Mouse (Mus musculus): ENCODE results near the gene Hist1h3e.
A peak's percentile ranks its signal among the peaks of the same experiment; 100 is the strongest.
"Not testable (repeated sequence)": the region's sequence is repeated elsewhere in the genome, so short reads cannot be mapped to it uniquely, and the experiment has no call there.

Hist1h3e gene

GRCm38 (mm10) chr13:23561883-23562659 is at the start of gene Hist1h3e:
Hist1h3e (minus strand) TSS chr13:23562369.
- DNase-seq = peak; percentile 95 to 96

GRCm38 (mm10) chr13:23611638-23612037 is 49.5 kb upstream of the Hist1h3e start:
- no peak for DNase-seq

DNA sequence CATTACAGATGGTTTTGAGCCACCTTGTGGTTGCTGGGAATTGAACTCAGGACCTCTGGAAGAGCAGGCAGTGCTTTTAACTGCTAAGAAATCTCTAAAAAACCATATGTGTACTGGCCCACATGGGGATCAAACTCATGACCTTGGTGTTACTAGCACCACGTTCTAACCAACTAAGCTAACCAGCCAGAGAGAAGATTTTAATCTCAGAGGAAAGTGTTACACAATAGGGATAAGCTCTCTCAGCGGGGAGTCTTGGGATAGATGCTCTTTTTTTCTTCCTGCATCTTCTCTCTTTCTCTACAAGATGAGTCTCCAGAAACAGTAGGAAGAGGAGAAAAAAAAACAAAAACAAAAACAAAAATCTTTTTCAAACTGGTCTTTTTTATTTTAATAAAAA is 48.2 kb upstream of the Hist1h3e start:
- no peak for DNase-seq

DNA sequence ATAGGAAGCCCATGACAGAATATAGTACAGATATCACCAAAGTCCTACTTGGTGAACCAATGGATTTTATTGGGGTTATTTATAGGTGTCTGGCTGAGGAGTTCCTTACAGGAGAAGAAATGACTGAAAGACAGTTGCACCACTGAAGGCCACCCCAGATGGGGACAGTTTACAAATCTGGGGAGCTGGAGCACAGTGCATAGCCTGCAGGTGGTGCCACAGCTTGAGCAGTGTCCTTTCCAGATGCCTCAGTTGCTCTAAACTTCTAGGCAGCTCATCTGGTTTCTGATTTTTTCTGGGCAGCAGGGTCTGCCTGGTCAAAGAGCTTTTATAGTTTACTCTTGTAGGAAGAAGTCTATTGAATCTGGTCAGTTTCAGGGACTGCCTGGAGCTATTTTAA is 47.7 kb upstream of the Hist1h3e start:
- DNase-seq = no peak

DNA sequence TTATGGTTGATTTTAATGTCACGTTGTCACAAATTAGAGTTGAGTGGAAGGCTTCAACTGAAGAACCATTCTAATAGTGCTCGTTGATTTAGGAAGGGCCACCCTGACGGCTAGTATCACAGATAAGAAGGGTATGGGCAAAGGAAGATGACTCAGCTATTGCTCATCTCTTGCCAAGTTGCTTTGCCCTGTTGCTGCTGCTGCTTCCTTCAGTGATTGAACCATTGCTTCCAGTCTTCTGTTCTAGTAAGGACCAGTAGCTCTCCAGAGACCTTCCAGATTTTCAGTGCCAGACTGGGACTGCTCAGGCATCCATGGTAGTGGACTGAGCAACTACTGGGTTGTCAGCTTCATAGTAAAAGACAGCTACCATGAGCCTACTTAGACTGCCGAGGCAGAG is 47.0 kb upstream of the Hist1h3e start:
- no peak for DNase-seq

- no peak for DNase-seq
Measured at GRCm38 (mm10) chr13:23605052-23605451, 42.9 kb upstream of the Hist1h3e start.

DNA sequence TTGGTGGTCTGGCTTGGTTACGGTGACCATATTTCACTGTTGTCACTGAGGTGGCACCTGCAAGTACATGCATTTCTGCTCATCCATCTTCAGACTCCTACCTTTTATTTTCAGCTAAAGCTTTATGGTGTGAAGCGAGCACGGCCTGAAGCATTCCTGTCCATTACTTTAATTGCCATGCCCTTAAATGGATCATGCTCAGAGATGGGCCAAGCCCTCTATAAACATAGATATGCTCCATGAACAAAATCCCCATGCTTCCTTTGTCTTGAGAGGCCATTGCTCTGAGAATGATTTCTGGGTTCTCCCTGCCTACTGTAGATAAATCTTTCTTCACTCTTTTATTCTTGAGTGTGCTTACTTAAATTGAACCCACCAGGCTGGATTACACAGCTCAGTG is 42.3 kb upstream of the Hist1h3e start:
- no peak for DNase-seq

- peak in 1 of 2 experiments; percentile 18 for DNase-seq
Measured at GRCm38 (mm10) chr13:23603182-23603699, 41.1 kb upstream of the Hist1h3e start.

GRCm38 (mm10) chr13:23597957-23598356 is 35.8 kb upstream of the Hist1h3e start:
- DNase-seq = peak; percentile 70 to 87

- no peak for DNase-seq
Measured at GRCm38 (mm10) chr13:23595622-23596372, 33.6 kb upstream of the Hist1h3e start.

GRCm38 (mm10) chr13:23595185-23595584 is 33.0 kb upstream of the Hist1h3e start:
- no peak for DNase-seq

GRCm38 (mm10) chr13:23593051-23593770 is 31.0 kb upstream of the Hist1h3e start:
- peak in 1 of 2 experiments; percentile 25 for DNase-seq

- DNase-seq = no peak
Measured at GRCm38 (mm10) chr13:23592614-23593013, 30.4 kb upstream of the Hist1h3e start.

DNA sequence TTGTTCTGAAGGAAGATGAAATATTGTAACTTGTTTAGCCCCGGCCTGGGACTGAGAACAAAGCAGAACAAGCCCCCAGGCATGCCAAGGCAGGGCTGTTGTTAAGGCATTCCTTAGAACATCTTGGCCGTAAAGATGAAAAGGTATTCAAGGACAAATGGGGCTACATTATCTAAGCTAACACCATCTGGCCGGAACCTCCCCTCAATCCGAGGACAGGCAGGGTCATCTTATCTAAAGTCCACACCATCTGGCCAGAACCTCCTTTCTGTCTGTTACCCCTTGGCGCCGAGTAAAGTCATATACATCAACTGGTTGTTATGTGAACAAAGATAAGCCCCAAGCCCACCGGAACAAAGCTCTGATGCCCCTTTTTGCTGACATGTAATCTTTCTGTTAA is 29.7 kb upstream of the Hist1h3e start:
- DNase-seq = not testable (repeated sequence)

DNA sequence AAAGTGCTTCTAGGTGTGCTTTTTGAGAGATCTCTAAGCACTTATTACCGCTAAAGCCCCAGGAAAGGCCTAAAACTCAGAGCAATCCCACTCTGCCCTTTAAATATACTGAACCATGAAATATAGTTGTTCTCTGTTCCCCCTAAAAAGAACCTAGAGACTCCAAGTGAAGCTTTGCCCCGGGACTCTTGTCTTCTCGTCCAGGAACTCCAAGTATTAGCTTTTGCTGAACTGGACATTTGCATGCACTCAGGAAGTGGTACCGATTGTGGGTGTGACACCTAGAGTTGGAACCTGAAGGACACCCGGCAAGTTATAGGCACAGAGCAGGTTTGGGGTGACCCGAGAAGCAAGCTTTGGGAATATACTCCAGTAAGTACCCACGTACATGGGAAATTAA is 29.0 kb upstream of the Hist1h3e start:
- DNase-seq = no peak

DNA sequence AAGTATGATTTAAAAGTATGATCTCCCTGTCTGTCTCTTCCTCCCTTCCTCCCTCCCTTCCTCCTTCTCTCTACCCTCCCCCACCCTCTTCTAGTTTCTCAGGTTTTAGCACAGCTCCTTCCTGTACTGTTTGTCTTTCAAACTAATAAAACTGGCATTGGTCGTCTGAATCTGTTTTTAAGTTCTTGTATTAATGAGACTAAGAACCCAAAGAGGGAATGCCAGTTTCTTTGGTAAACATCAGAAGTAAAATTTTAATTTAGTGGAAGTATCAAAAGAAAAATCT is 24.7 kb upstream of the Hist1h3e start:
- DNase-seq = no peak

DNA sequence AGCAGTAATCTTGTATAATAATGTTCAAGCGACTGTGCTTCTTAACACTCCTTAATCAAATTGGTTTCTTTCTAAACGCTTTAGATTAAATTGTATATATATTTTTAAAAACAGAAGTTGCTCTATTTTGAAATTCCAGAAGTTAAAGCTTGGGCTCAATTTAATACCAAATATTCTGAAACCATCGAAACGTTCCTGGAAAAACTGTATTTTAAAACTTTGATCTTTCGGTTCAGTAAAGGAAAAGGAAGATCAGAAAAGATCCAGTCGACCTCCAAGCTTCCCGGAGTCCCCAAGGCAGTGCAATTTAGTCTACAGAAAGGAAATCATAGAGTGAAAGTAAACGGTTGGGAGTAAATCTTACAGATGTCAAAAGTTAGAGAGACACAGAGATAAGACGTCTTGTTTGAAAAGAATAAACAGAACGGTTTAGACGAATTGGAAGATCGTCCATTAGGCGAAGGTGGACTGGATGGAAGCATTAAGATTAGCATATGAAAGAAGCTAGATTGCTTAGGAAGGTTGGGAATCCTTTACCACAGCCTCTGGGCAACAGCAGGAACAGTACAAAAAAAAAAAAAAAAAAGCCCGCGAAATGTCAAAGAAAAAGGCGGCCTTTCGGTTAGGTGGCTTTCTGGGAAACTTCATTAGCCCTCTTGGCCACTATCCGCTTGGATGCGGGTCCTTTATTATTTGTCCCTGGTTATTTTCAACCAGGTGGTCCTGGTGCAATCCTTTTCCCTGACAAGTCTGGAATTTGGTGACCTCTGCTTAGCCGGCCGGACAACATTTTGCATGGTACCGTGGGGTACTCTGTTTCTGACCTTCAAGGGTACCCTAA is 24.1 kb upstream of the Hist1h3e start:
- peak in 1 of 2 experiments; percentile 13 for DNase-seq

DNA sequence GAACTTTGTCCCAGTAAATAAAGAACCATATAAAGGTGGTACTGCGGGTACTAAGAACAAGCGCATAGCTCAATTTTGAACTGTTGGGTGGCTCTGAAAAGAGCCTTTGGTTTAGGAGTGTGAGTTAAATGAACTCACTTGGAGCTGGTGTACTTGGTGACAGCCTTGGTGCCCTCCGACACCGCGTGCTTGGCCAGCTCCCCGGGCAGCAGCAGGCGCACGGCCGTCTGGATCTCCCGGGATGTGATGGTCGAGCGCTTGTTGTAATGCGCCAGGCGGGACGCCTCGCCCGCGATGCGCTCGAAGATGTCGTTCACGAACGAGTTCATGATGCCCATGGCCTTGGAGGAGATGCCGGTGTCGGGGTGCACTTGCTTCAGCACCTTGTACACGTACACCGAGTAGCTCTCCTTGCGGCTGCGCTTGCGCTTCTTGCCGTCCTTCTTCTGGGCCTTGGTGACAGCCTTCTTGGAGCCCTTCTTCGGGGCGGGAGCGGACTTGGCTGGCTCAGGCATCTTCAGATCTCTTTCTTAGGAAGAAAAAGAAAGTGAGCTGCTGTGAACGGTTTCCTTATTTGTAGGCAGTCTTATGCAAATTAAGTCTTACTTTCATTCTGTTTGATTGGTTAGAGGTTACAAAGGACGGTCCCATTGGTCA is 23.4 kb upstream of the Hist1h3e start:
- DNase-seq = peak; percentile 80

DNA sequence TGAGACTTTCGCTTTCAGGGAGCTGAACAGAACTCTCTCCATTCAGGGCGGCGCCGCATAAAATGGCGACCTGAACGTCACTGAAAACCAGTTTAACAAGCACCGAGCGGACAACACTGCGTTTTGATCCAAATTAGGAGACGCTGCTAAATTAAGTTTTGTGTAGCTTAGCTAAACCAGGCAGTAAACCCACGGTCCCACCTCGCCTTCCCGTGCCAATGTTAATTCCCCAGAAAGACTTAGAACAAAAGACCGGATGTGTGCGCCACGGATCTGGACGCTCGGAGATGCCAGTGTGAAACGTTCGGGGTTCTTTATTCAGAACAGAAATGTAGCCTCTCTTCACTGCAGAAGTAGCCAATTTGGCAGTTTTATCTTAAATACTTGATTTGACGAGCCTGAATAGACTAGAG is 22.9 kb upstream of the Hist1h3e start:
- peak; percentile 74 to 80 for DNase-seq

- peak in 1 of 2 experiments; percentile 19 for DNase-seq
Measured at GRCm38 (mm10) chr13:23584331-23584730, 22.2 kb upstream of the Hist1h3e start.

DNA sequence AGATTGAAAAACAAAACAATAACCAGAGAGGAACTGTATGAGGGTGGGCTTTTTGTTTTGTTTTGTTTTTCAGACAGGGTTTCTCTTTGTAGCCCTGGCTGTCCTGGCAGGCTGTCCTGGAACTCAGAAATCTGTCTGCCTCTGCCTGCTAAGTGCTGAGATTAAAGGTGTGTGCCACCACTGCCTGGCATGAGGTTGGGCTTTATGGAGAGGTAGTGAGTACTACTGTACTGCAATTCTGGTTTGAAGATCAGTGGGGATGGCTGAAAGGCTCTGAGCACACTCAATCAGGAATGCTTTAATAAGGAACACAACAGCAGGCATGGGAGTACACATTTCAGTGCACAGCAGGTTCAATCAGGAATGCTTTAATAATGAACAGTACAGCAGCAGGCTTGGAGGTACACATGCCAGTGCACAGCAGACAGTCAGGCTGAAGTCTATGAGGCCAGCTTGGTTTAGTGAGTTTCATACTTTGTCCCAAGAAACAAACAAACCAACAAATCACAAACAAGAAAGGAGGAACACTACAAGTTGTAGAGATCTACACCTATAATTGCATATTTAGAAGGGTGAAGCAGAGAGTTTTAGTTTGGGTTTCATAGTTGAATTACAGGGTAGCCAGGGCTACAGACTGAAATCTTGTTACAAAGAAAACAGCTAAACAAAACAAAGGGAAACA is 21.4 kb upstream of the Hist1h3e start:
- no peak for DNase-seq

All from lung, postnatal 4 days (tissue).